Mouse (Mus musculus): ENCODE results near the gene Olfr5.

- no peak for TF ChIP-seq CTCF (IDR thresholded peaks at IDR 0.05; ENCODE audit: borderline replicate concordance, extremely low read depth, insufficient read depth, insufficient read length)
- TF ChIP-seq POLR2A (IDR thresholded peaks at IDR 0.05; ENCODE audit: borderline replicate concordance, extremely low read depth, insufficient read depth, insufficient read length, poor library complexity, severe bottlenecking), result no peak
Measured at GRCm38 (mm10) chr7:6466951-6467350, 19.8 kb downstream of the Olfr5 start, which contains the start of gene Olfr1346.

Data from brain, embryonic 14.5 days (tissue).